Mouse (Mus musculus) small intestine, adult 2 months (tissue): ENCODE measurements at regions not wholly inside any gene's neighbourhood (a gene's known extent, or its start where the extent isn't known, plus 50 kb on each side); places are given as distances from the start of the nearest gene placed in this dataset.

ENCODE experiments used
- H3K27ac ChIP-seq: fragments of 200-500 bp; 2 replicates; pipeline ENCODE4 v1.5.1; 2012; ENCODE audit warnings: low read depth, low read length, control low read depth, inconsistent platforms; ENCODE audit not compliant: insufficient read depth
- H3K27me3 ChIP-seq: fragments of 200-500 bp; 2 replicates; pipeline ENCODE4 v1.6.1; 2012; ENCODE audit warnings: mild to moderate bottlenecking, moderate library complexity, low read length, inconsistent platforms; ENCODE audit not compliant: control insufficient read depth, insufficient read depth
- H3K36me3 ChIP-seq: fragments of 200-500 bp; 2 replicates; pipeline ENCODE4 v1.6.1; 2012; ENCODE audit warnings: mild to moderate bottlenecking, low read length, control low read depth, inconsistent platforms; ENCODE audit not compliant: control insufficient read depth, insufficient read depth
- H3K4me1 ChIP-seq: fragments of 200-500 bp; 2 replicates; pipeline ENCODE4 v1.6.1; 2012; ENCODE audit warnings: low read length, inconsistent platforms, mixed read lengths; ENCODE audit not compliant: control insufficient read depth, insufficient read depth, insufficient read length
- H3K4me3 ChIP-seq: fragments of 200-500 bp; 2 replicates; pipeline ENCODE4 v1.5.1; 2012; ENCODE audit warnings: low read depth, mild to moderate bottlenecking, control low read depth, inconsistent platforms, low read length, moderate library complexity
- CTCF ChIP-seq: fragments of 200-500 bp; IDR thresholded peaks from 2 replicates; pipeline ENCODE4 v1.5.1; 2012; ENCODE audit warnings: low read depth, mild to moderate bottlenecking, control low read depth, inconsistent platforms, low read length, moderate library complexity, mixed read lengths; ENCODE audit not compliant: insufficient replicate concordance, insufficient read length; ENCODE audit errors: extremely low read depth
- POLR2A ChIP-seq: fragments of 200-500 bp; IDR thresholded peaks from 2 replicates; pipeline ENCODE4 v1.6.1; 2012; ENCODE audit warnings: low read depth, mild to moderate bottlenecking, control low read depth, inconsistent platforms, low read length, moderate library complexity
- WGBS: fragments of 180-500 bp; shearing (Covaris S2); methylation state at CpG from one replicate; pipeline ENCODE4 v1.1.7; 2018; 5-methylcytosine and 5-hydroxymethylcytosine counted together

DNA sequence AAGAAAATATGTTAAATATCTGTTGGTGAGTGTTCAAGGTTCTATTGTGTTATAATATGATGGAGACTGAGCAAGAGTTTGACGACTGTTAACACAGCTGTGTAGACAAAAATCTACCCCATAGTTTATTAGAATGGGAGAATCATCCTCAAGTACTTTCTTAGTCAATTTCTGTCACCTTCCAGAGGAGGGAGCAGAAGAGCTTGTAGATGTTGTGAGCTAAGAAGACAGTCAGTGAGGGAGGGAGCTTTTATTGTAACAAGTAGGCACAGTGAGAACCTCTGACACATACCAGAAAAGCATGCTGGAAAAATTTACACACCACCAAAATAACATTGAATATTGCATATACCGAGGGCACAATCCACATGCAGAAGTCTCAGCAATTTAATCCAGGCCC is 261.0 kb upstream of the Speer4f2 start:
- Histone ChIP-seq H3K27ac (no peak overlapping the region), H3K4me1 (no peaks in the 10 kb centered on the region), H3K27me3 (no peaks in the 10 kb centered on the region), H3K36me3 (no peaks in the 10 kb centered on the region), H3K4me3 (no peak overlapping the region)
- TF ChIP-seq POLR2A (no peak), CTCF (no peak)
- 47% methylated on average over 2 of the region's 2 CpGs for WGBS

DNA sequence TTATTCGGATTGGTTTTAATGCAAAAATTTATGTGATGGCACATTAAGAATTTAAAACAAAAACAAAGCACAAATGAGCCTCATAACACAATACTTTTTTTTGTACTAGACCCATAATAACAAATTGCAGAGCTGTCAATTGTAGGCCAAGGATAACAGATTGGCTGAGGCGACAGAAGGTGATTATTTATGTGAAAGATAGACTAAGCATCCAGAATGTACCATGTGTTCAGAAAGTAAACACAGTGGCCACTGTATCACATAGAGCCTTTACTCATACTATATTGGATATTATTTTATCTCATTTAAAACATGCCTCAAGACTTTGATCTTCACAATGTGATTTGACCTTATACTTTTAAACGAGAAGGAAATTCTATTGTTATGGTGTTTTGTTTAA is 257.9 kb upstream of the Speer4f2 start:
- Histone ChIP-seq H3K4me1 (no peaks in the 10 kb centered on the region), H3K4me3 (no peak overlapping the region), H3K27me3 (no peaks in the 10 kb centered on the region), H3K27ac (no peak overlapping the region), H3K36me3 (no peaks in the 10 kb centered on the region)
- TF ChIP-seq CTCF = no peak
- TF ChIP-seq POLR2A = no peak
- WGBS = 68% methylated on average over 3 of the region's 3 CpGs

DNA sequence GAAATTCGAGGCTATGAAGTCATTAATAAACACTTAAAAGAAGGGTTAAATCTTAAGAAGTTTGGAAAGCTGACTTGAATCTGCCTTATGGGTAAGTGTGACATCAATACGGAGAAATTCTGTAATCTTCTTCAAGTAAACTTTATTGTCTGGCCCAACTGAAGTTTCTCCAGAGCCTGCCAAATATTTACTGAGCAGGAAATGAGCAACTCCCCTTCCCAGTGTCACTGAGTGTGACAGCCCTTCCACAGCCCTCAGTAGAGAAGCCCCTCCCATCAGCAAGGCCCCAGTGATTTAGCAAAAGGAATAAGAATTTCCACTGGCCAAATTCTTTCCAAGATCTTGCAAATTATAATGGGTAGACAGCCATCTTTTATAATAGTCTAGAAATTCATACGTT is 256.9 kb upstream of the Speer4f2 start:
- H3K4me1 ChIP-seq = no peaks in the 10 kb centered on the region
- no peak overlapping the region for H3K4me3 ChIP-seq
- 54% methylated on average over 3 of the region's 3 CpGs for WGBS
- H3K27ac ChIP-seq = no peak overlapping the region
- TF ChIP-seq CTCF (no peak), POLR2A (no peak)
- no peaks in the 10 kb centered on the region for H3K27me3 ChIP-seq
- no peaks in the 10 kb centered on the region for H3K36me3 ChIP-seq

DNA sequence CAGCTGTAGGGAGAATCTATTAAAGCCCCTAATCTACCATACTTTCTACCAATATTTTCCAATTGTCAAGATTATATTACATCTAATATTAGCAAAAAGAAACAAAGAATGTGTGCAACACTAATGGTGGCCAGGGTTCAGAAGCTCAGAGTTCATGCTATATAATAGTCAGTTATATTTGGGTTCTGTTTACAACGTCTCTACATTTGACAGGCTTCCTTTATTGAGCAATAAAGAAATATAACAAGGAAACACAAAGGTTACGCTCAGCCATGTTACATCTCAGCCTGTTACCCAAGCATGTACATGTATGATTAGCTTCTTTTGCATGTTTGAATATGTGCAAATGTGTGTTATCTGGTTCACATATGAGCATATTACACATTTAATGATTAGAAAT is 247.7 kb upstream of the Speer4f2 start:
- 31% methylated on average over 2 of the region's 2 CpGs for WGBS
- no peaks in the 10 kb centered on the region for H3K36me3 ChIP-seq
- no peak overlapping the region for H3K27ac ChIP-seq
- H3K27me3 ChIP-seq = no peaks in the 10 kb centered on the region
- 0 out of 2 replicates have a peak, but pooled peaks cover 1% of the 10 kb centered on the region for H3K4me1 ChIP-seq
- no peak overlapping the region for H3K4me3 ChIP-seq
- TF ChIP-seq POLR2A (no peak), CTCF (no peak)

DNA sequence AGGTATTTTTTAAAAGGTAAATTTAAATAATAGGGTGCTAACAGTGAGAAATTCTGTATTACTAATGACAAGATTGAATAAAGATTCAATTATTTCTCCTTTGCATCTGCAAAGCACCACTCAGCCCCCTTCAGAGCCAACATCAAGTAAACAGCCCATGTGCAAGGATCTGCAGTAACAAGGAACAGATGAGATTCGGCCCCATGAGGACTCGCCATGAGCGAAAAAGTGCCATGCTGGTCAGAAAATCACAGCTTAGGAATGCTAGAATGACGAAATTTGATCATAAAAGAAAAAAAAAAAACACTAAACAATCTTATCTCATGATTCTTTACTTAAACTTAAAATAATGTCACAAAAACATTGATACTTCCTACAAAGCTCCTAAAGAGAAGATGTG is 245.5 kb upstream of the Speer4f2 start:
- Histone ChIP-seq H3K4me3 (no peak overlapping the region), H3K36me3 (no peaks in the 10 kb centered on the region), H3K27me3 (no peaks in the 10 kb centered on the region), H3K4me1 (0 out of 2 replicates have a peak, but pooled peaks cover 1% of the 10 kb centered on the region), H3K27ac (no peak overlapping the region)
- TF ChIP-seq POLR2A (no peak), CTCF (no peak)
- 85% methylated on average over 4 of the region's 4 CpGs for WGBS

DNA sequence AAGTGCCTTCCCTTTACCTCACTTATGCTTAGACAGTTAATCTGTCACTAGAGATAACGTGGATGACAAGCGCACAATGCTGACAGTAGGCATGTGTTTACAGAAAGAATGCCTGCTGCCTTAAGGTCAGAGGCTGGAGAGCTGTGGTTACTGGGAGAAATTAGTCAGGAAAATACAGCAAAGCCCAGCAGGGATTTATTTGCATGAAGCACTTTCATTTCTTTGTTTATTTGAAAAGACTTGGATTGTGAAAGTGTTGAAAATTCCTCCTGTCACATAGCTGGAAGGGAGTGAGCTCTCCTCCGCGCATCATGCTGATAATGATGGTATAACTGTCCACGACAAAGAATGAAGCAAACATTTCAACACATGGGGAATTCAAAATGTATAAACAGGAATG is 237.5 kb upstream of the Speer4f2 start:
- WGBS = 55% methylated on average over 5 of the region's 5 CpGs
- Histone ChIP-seq H3K4me3 (no peak overlapping the region), H3K27ac (no peak overlapping the region), H3K4me1 (no peaks in the 10 kb centered on the region), H3K36me3 (no peaks in the 10 kb centered on the region), H3K27me3 (no peaks in the 10 kb centered on the region)
- TF ChIP-seq POLR2A = no peak

DNA sequence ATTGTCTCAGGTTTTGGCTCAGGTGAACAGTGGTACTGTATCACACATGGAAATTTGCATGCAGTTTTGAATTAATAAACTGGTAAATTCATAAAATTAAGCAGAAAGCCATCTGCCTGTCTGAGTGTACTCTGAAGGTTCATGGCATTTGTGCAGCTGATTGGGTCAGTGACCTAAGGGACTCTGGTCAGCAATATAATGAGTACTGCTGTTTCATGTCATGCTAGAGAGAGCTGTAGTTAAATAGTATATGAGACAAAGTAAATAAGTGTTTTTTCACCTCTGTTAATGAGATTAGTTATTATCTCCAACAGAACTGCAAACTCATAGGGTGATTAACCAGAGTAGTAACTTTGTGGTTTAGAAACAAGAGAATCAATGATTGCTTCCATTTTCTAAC is 231.4 kb upstream of the Speer4f2 start:
- no peak for TF ChIP-seq POLR2A
- no peak for TF ChIP-seq CTCF
- H3K36me3 ChIP-seq = no peaks in the 10 kb centered on the region
- H3K27me3 ChIP-seq = no peaks in the 10 kb centered on the region
- H3K4me3 ChIP-seq = no peak overlapping the region
- H3K27ac ChIP-seq = no peak overlapping the region
- H3K4me1 ChIP-seq = no peaks in the 10 kb centered on the region

DNA sequence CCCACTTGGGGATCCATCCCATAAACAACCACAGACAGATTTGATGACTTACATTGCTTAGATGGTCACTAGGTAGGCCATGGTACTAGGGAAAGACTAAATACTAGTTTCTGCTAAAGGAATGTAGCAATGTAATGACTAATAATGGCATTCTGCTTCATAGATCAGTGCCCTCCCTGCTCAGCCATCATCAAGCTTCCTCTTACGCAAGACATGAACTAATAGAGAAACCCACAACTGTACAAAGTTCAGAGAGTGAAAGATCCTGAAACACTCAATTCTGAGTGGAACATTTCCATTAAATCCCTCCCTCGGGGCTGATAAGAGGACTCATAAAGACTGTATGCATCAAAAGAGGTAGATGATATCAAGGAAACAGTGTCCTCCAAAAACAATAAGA is 198.4 kb upstream of the Speer4f2 start:
- H3K27me3 ChIP-seq = no peaks in the 10 kb centered on the region
- H3K36me3 ChIP-seq = no peaks in the 10 kb centered on the region
- H3K27ac ChIP-seq = no peak overlapping the region
- TF ChIP-seq POLR2A (no peak), CTCF (no peak)
- WGBS = 62% methylated on average over 2 of the region's 2 CpGs
- H3K4me1 ChIP-seq = no peaks in the 10 kb centered on the region
- H3K4me3 ChIP-seq = no peak overlapping the region
